Mouse (Mus musculus) heart, postnatal 4 days (tissue): Measurements from ENCODE around the gene Glipr1l2. TPM values are rescaled to one million over a fixed set of nuclear protein-coding genes. Genes with fewer than 3 reads are reported as not detected.
"Not testable (repeated sequence)": the region's sequence is repeated elsewhere in the genome, so short reads cannot be mapped to it uniquely, and the experiment has no call there.

Experiments
- DNase-seq: peaks from one replicate; pipeline ENCODE4 v3.0.0; 2021
- total RNA-seq, 2 experiments: library from RNA; stranded (reverse); gene quantifications; 2 replicates each; pipeline ENCODE4 v1.2.3; 2021

Gene Glipr1l2
- total RNA-seq: not detected

- no peak for DNase-seq
Measured at GRCm38 (mm10) chr10:112083157-112083556, at the start of gene Glipr1l2. Gene Glipr1l2, plus strand, starts transcription at chr10:112083354.

GRCm38 (mm10) chr10:112043523-112043922 lies 39.6 kb upstream of the Glipr1l2 start:
- DNase-seq: not testable (repeated sequence)

- DNase-seq: not testable (repeated sequence)
Measured at GRCm38 (mm10) chr10:112044283-112044682, 38.9 kb upstream of the Glipr1l2 start.

GRCm38 (mm10) chr10:112051220-112051619 lies 31.9 kb upstream of the Glipr1l2 start:
- no peak for DNase-seq

- not testable (repeated sequence) for DNase-seq
Measured at GRCm38 (mm10) chr10:112051956-112052355, 31.2 kb upstream of the Glipr1l2 start.

- DNase-seq: peak; percentile 32
Measured at GRCm38 (mm10) chr10:112059702-112060582, 23.2 kb upstream of the Glipr1l2 start, which contains the start of gene Glipr1l1. Gene Glipr1l1, plus strand, starts transcription at chr10:112060189.

GRCm38 (mm10) chr10:112060583-112060934 lies 22.6 kb upstream of the Glipr1l2 start:
- DNase-seq: not testable (repeated sequence)

GRCm38 (mm10) chr10:112080044-112080443 lies 3.1 kb upstream of the Glipr1l2 start:
- DNase-seq: no peak

GRCm38 (mm10) chr10:112105785-112106184 lies 22.6 kb downstream of the Glipr1l2 start:
- peak; percentile 66 for DNase-seq

GRCm38 (mm10) chr10:112110401-112110800 lies 27.2 kb downstream of the Glipr1l2 start:
- DNase-seq: no peak

- DNase-seq: not testable (repeated sequence)
Measured at GRCm38 (mm10) chr10:112125090-112125489, 41.9 kb downstream of the Glipr1l2 start.

GRCm38 (mm10) chr10:112127682-112128230 lies 44.6 kb downstream of the Glipr1l2 start:
- DNase-seq: not testable (repeated sequence)

GRCm38 (mm10) chr10:112132194-112132593 lies 49.0 kb downstream of the Glipr1l2 start:
- DNase-seq: no peak

- DNase-seq: peak; percentile 27
Measured at GRCm38 (mm10) chr10:112138050-112138870, 55.1 kb downstream of the Glipr1l2 start.

- no peak for DNase-seq
Measured at GRCm38 (mm10) chr10:112138871-112139430, 55.8 kb downstream of the Glipr1l2 start.

- DNase-seq: no peak
Measured at GRCm38 (mm10) chr10:112139834-112140233, 56.7 kb downstream of the Glipr1l2 start.

Other genes starting within 250 kb of the Glipr1l2 start
- 10 to 100 TPM; 22.9 to 24.2 TPM for gene Krr1, start 110.7 kb upstream of the Glipr1l2 start, total RNA-seq
- 1 to 10 TPM in 1 of 2 experiments, under 1 TPM in 1; 0.93 to 2.1 TPM for gene Glipr1, start 80.7 kb upstream of the Glipr1l2 start, total RNA-seq
- not detected for gene Glipr1l1, start 23.2 kb upstream of the Glipr1l2 start, total RNA-seq
- gene Glipr1l3, start 77.0 kb downstream of the Glipr1l2 start, total RNA-seq: not detected
- gene Caps2, start 80.3 kb downstream of the Glipr1l2 start, total RNA-seq: not detected
- gene Kcnc2, start 187.8 kb downstream of the Glipr1l2 start, total RNA-seq: under 1 TPM; 0.79 to 0.88 TPM